Mouse (Mus musculus) gonadal fat pad, adult 2 months (tissue): ENCODE measurements around the gene Wipf3. TPM values are rescaled to one million over a fixed set of nuclear protein-coding genes. Genes with fewer than 3 reads are reported as not detected.

Experiments used
- DNase-seq: peaks from one replicate; pipeline ENCODE4 v3.0.0-alpha.2; 2012; ENCODE audit warnings: low read depth
- polyA plus RNA-seq: library from polyadenylated mRNA; depleted of rRNA; stranded (reverse); fragments of >200 nt; gene quantifications from 2 replicates; pipeline ENCODE4 v1.2.3, GENCODE M21; 2012; rRNA removed

The Wipf3 gene
- polyA plus RNA-seq, 1 experiment, result 10.8 TPM

- DNase-seq, result no peak
These were observed 101.7 kb downstream of the Wipf3 start for GRCm38 (mm10) chr6:54531048-54531481.

DNA sequence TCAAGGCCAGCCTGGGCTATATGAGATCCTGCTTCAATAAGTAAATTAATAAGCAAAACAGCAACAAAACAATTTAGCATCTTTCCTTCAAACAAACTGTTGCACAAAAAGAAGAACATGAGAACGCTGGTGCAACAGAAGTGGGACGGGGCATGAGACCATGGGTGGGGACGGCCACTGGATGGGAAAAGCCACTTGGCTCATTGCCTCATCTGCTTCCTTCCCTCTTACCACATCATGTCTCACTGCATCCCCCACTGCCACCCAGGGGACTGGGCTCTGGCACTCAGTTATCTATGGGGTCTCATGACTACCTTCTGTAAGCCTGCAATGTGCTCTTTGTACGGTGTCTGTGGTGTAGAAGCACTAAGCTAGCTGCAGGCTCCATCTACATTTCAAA, 106.1 kb downstream of the Wipf3 start:
- DNase-seq, result no peak

DNA sequence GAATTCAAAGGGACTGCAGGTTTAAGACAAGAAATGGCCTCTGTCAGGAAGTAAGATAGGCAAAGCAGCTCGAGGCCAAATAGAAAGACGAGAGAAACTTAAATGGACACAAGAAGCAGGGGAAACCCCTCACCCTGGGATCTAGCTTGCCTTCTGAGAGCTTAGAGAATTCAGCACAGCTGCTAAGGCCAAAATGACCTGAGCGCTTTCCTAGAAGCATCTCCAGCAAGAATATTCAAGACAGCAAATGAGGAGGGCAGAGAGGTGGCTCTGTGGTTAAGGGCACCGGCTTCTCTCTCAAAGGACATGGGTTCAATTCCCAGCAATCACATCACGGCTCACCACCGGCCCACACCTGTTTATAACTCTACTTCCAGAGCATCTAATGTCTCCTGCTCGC, 107.7 kb downstream of the Wipf3 start:
- no peak for DNase-seq

- DNase-seq, result no peak
These were observed 109.4 kb downstream of the Wipf3 start for GRCm38 (mm10) chr6:54538773-54539173.

- DNase-seq, result no peak
These were observed 110.0 kb downstream of the Wipf3 start for GRCm38 (mm10) chr6:54539396-54539795.

DNA sequence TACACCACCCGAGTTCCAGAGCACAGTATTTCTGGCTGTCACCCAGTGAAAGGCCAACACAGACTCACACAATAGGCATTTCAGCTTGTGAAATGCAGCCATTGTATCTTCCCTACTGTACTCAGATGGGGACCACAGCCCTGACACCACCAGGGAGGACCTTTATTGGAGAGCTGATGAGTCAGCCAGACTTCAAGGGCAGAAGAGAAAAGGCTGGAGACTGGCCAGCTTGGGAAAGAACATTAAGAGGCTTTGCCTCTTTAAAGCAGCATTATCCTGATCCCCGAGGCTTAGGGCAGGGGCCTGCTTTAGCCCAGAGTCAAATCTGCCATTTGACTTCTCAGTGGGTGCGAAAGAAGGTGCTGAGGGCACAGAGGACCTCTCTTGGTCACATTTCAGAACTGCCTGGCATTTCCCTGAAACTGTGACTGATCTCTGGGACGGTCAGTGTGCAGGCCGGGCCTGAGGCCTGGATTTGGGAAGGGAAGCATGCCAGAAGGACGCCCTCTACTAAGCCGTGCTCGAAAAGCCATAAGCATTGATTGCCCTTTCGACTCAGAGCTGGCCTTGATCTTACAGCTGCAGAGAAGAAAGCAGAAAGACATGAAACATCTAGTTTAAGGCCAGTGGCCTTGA, 111.0 kb downstream of the Wipf3 start:
- no peak for DNase-seq

- DNase-seq, result no peak
These were observed 113.4 kb downstream of the Wipf3 start for GRCm38 (mm10) chr6:54542836-54543235.

- no peak for DNase-seq
These were observed 114.2 kb downstream of the Wipf3 start for GRCm38 (mm10) chr6:54543646-54544045.

DNA sequence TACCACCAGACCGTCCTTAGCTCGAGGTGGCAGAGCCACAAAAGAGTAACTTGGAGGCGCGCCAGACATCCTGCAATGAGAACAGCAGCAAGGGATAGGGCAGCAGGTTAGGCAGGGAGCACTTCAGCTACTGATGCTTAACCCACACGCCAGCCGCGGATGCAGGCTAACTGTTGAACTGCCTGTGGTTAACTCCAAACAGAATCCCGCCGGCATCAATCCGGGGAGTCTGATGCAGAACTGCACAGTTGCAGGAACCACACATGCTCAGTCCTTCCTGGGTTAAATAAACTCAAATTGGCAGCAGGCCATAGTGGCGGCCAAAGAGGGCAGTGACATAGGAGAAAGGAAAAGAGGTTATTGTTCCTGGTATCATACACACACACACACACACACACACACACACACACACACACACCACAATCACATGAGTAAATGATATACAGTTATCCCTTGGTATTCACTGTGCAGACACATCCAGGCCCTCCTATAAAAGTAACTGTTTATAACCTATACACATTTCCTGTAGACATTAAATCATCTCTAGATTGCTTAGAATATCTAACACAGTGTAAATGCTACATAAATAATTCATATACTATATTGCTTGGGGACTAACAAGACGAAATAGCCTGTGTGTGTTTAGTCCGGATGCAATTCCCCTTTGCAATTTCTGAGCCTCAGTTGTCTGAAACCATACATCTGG, 119.1 kb downstream of the Wipf3 start:
- DNase-seq, result no peak

DNA sequence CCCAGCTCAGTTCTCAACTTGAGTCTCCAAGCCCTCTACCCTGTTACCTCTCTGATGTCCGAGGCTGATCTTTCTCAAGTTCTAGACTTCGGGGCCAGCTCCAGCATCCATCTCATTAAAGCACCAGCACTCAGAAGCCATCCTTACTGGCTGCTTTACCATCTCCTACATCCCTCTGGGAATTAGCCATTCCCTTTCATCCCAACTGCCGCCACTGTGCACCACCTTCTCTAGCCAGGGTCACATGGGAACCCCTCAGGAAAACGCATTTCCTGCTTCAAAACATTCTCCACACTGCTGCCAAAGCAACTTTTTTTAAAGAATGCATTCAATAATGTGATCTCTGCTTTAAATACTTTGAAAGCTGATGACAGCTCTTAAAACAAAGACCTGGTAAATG, 119.9 kb downstream of the Wipf3 start:
- DNase-seq, result no peak

DNA sequence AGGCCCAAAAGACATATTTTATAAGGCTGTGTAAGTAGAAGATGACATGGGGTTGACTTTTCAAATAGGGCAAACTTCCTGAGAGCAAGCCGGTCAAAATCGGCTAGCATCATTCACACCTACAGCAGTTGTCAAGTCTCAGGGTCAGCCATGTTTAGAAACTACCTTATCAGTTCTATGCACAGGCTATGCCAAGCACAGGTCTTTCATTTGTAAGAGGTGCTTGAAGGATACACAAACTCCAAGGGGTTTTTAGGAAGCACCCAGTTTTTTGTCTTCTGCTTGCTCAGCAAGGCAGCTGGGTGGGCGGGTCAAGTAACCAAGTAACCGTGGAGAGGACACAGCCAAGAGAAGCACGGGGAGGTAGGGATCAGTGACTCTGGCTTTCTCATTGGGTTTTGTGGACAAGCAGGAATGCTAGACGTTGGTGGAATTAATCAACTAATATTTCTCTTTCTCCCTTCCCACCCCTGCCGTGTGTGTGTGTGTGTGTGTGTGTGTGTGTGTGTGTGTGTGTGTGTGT, 121.5 kb downstream of the Wipf3 start:
- no peak for DNase-seq

DNA sequence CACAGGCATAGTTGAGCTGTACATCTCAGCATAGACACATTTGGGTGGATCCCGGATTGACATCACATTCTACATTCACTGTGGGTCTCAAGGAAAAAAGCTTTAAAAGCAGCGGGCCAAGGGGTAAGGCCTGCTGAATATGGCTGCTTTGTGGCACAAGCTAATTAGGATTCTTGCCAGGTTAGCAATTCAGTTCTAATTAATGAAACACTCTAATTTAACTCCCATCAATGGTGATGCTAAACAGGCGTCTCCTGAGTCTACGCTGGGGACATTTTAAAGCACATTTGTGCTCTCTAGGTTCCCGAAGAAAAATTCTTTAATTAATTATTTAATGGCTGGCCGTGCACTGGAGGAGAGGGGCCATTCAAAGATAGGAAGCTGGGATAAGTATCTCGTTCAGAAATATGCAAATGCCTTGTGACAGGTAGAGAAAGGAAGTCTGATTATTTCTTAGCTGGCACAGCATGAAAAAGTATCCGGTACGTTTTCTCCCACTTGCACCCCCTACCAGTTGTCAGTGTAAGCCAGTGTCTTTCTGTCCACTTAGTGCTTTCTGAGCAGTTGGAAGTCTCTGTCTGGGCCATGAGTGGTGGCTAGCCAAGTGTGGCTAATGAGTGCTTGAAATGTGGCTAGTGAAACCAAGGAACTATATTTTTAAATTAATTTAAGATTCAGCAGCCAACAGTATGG, 123.5 kb downstream of the Wipf3 start:
- DNase-seq, result no peak

Other genes starting within 250 kb of the Wipf3 start
- gene Prr15, start 103.8 kb upstream of the Wipf3 start, polyA plus RNA-seq, result 11.2 and 16.5 TPM in 2 replicates
- 4.5 and 4.9 TPM in 2 replicates for gene Scrn1, start 136.9 kb downstream of the Wipf3 start, polyA plus RNA-seq
- gene Plekha8, start 165.5 kb downstream of the Wipf3 start, polyA plus RNA-seq, result 9.9 and 10.1 TPM in 2 replicates
- gene Fkbp14, start 167.7 kb downstream of the Wipf3 start, polyA plus RNA-seq, result 11.3 and 15.4 TPM in 2 replicates